In the genomic region with DNA sequence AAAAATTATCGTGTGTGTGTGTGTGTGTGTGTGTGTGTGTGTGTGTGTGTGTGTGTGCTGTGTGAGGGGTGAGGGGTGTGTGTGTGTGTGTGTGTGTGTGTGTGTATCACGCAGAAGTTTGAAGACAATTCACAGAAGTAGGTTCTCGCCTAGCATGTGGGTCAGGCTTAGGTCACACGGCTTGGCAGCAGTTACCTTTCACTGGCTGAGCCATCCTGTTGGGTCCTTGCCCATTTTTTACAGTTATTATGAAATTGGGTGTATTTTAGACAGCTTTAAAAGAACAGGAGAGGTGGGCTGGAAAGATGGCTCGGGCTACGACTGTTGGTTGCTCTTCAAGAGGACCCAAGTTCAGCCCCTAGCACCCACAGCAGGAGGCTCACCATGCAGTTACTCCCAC, we compare ENCODE assay signal across 11 mouse cellular contexts. TPM values are rescaled to one million over a fixed set of nuclear protein-coding genes. Genes with fewer than 3 reads are reported as not detected.
A peak's percentile ranks its signal among the peaks of the same experiment; 100 is the strongest.
DNase-seq lines count a peak whose midpoint lies in the region; ATAC-seq lines count a peak whose summit lies in the region.
"Had no signal": no experiment of that assay in that cellular context is flagged by ENCODE, and none has a peak within 500 bp of the region (broad histone marks: within the 10 kb centered on the region; RNA-seq: fewer than 3 reads in every experiment).

No protein-coding gene starts in this region.

- DNase-seq in adrenal gland, adult (ENCODE audit: inconsistent age in 2 of 2, low spot score in 1 of 2): peak; percentile 76 to 93
- no peak for DNase-seq in adrenal gland, postnatal 4 days (ENCODE audit: low spot score in 2 of 2)
- DNase-seq in urinary bladder, postnatal 14 days (ENCODE audit: low spot score): peak; percentile 32
- DNase-seq in urinary bladder, postnatal 10 days (ENCODE audit: low spot score): no peak
- peak; percentile 70 for DNase-seq in kidney, postnatal 14 days
- no peak for DNase-seq in spleen, adult 12 weeks (ENCODE audit: low spot score)
- DNase-seq in forebrain, embryonic 11.5 days (ENCODE audit: low spot score): no peak
- no peak for DNase-seq in right cerebral cortex, postnatal 25 days
- DNase-seq: thymus, adult 2 months had no signal

- H3K27me3 ChIP-seq in forebrain, embryonic 11.5 days (ENCODE audit: control insufficient read depth, insufficient read depth, low read length): no peaks in the 10 kb centered on the region
- H3K27me3 ChIP-seq: embryonic facial prominence, embryonic 13.5 days had no signal

- no peaks in the 10 kb centered on the region for H3K4me1 ChIP-seq in forebrain, embryonic 11.5 days (replicated peaks; ENCODE audit: control insufficient read depth, insufficient read depth, low read length)

- H3K9ac ChIP-seq in forebrain, embryonic 11.5 days (ENCODE audit: low read length): no peak overlapping the region
- H3K9ac ChIP-seq: embryonic facial prominence, embryonic 13.5 days had no signal

- H3K9me3 ChIP-seq in forebrain, embryonic 11.5 days (ENCODE audit: control insufficient read depth, low read length): no peaks in the 10 kb centered on the region
- H3K9me3 ChIP-seq: embryonic facial prominence, embryonic 13.5 days had no signal

- ATAC-seq in forebrain, embryonic 11.5 days (replicated peaks; ENCODE audit: low FRiP score): no peak

- no peak overlapping the region for H3K4me2 ChIP-seq in forebrain, embryonic 11.5 days (ENCODE audit: low read depth, low read length, severe bottlenecking)
- H3K4me2 ChIP-seq: embryonic facial prominence, embryonic 13.5 days; midbrain, embryonic 11.5 days had no signal

- WGBS in forebrain, embryonic 11.5 days: 94% methylated on average over 6 of the region's 6 CpGs

- H3K27ac ChIP-seq in forebrain, embryonic 11.5 days (ENCODE audit: low read depth, low read length): no peak overlapping the region
- H3K27ac ChIP-seq: embryonic facial prominence, embryonic 13.5 days had no signal

- no peaks in the 10 kb centered on the region; the same call in 1 of the 2 replicates for H3K36me3 ChIP-seq in forebrain, embryonic 11.5 days (ENCODE audit: control insufficient read depth, insufficient read depth, low read length)

- no peak overlapping the region for H3K4me3 ChIP-seq in forebrain, embryonic 11.5 days (ENCODE audit: low read depth, low read length)
- H3K4me3 ChIP-seq: embryonic facial prominence, embryonic 13.5 days had no signal

RNA-seq across cellular contexts. Expression of a gene that starts 18.3 kb away (rescaled TPM):
- total RNA-seq in adrenal gland, postnatal 4 days (2021): 10 to 100 TPM; 37.5 to 39.2 TPM
- polyA plus RNA-seq in forebrain, embryonic 11.5 days (2014; fragmentation: Nextera tagmentation; extraction: Ambion mirVana): 29.4 and 31.9 TPM in 2 replicates

Comparison
In these comparisons a context has a peak if more than half of its experiments do, and no peak if none do; other contexts are left out.
1. DNase-seq: peak in adrenal gland, adult (2 of 2), urinary bladder, postnatal 14 days (single experiment) and kidney, postnatal 14 days (single experiment); none in adrenal gland, postnatal 4 days (0 of 2), urinary bladder, postnatal 10 days (single experiment), spleen, adult 12 weeks (single experiment), forebrain, embryonic 11.5 days (single experiment) and right cerebral cortex, postnatal 25 days (single experiment).